Mouse (Mus musculus) lung, embryonic 16.5 days (tissue): ENCODE data around the gene Akap6. TPM values are rescaled to one million over a fixed set of nuclear protein-coding genes. Genes with fewer than 3 reads are reported as not detected.

Experiments used
- ATAC-seq: fragments of 200-750 bp; cut with Nextera tagmentation; 2 replicates; pipeline ENCODE4 v1.8.0; 2017; ENCODE audit warnings: low read depth, mild to moderate bottlenecking, moderate library complexity
- H3K27ac ChIP-seq: fragments of 300-500 bp; sonication (generic); 2 replicates; pipeline ENCODE4 v1.5.1; 2014; ENCODE audit warnings: mild to moderate bottlenecking, control low read depth, low read length
- H3K27me3 ChIP-seq: fragments of 300-500 bp; sonication (generic); 2 replicates; pipeline ENCODE4 v1.6.1; 2014; ENCODE audit warnings: low read depth, low read length, mixed read lengths; ENCODE audit not compliant: control insufficient read depth, insufficient read depth
- H3K36me3 ChIP-seq: fragments of 300-500 bp; sonication (generic); 2 replicates; pipeline ENCODE4 v1.6.1; 2014; ENCODE audit warnings: low read length; ENCODE audit not compliant: control insufficient read depth, insufficient read depth
- H3K4me1 ChIP-seq: fragments of 300-500 bp; sonication (generic); replicated peaks from 2 replicates; pipeline ENCODE4 v1.6.1; 2014; ENCODE audit warnings: low read length, mixed read lengths; ENCODE audit not compliant: control insufficient read depth, insufficient read depth
- H3K4me2 ChIP-seq: fragments of 300-500 bp; sonication (generic); 2 replicates; pipeline ENCODE4 v1.6.1; 2014; ENCODE audit warnings: low read depth, low read length, control low read depth
- H3K4me3 ChIP-seq: fragments of 300-500 bp; sonication (generic); 2 replicates; pipeline ENCODE4 v1.5.1; 2014; ENCODE audit warnings: mild to moderate bottlenecking, low read length, control low read depth
- H3K9ac ChIP-seq: fragments of 300-500 bp; sonication (generic); 2 replicates; pipeline ENCODE4 v1.6.1; 2014; ENCODE audit warnings: low read length, control low read depth
- H3K9me3 ChIP-seq: fragments of 300-500 bp; sonication (generic); 2 replicates; pipeline ENCODE4 v1.6.1; 2016; ENCODE audit warnings: low read length; ENCODE audit not compliant: control insufficient read depth
- WGBS: fragments of 180-500 bp; shearing (Covaris S2); extraction: QIAGEN DNeasy Blood & Tissue Kit; methylation state at CpG from one replicate; pipeline ENCODE4 v1.1.7; 2014; 5-methylcytosine and 5-hydroxymethylcytosine counted together
- polyA plus RNA-seq: library from polyadenylated mRNA; unstranded; fragments of >200 nt; fragmentation: Nextera tagmentation; extraction: Ambion mirVana; gene quantifications from 2 replicates; pipeline ENCODE4 v1.2.1, GENCODE M21; 2015

Gene Akap6
- 0.64 and 0.67 TPM in 2 replicates for polyA plus RNA-seq

GRCm38 (mm10) chr12:52699146-52699545 is at the start of gene Akap6:
Gene Akap6 (plus strand): TSS chr12:52699383.
- no peaks in the 10 kb centered on the region for H3K9me3 ChIP-seq
- H3K9ac ChIP-seq = no peak within 1 kb of the TSS
- H3K27me3 ChIP-seq = no peaks in the 10 kb centered on the region
- H3K4me3 ChIP-seq = no peak within 1 kb of the TSS
- H3K27ac ChIP-seq = no peak within 1 kb of the TSS
- no peak for ATAC-seq
- H3K4me1 ChIP-seq = peaks cover 5% of the 10 kb centered on the region
- WGBS = 64% methylated on average over 6 of the region's 6 CpGs
- H3K36me3 ChIP-seq = no peaks in the 10 kb centered on the region
- no peak within 1 kb of the TSS for H3K4me2 ChIP-seq

GRCm38 (mm10) chr12:52662907-52663790 is 36.0 kb upstream of the Akap6 start:
- no peak overlapping the region for H3K4me2 ChIP-seq

GRCm38 (mm10) chr12:52664944-52665343 is 34.2 kb upstream of the Akap6 start:
- Histone ChIP-seq H3K4me1 (no peaks in the 10 kb centered on the region), H3K4me3 (no peak overlapping the region), H3K36me3 (no peaks in the 10 kb centered on the region), H3K27ac (no peak overlapping the region), H3K4me2 (no peak overlapping the region), H3K9ac (no peak overlapping the region), H3K27me3 (no peaks in the 10 kb centered on the region), H3K9me3 (no peaks in the 10 kb centered on the region)
- ATAC-seq = no peak
- WGBS = 71% methylated on average over 5 of the region's 5 CpGs

More at GRCm38 (mm10) chr12:52662907-52663790, 36.0 kb upstream of the Akap6 start:
- Histone ChIP-seq H3K9me3 (no peaks in the 10 kb centered on the region), H3K27ac (no peak overlapping the region), H3K4me1 (no peaks in the 10 kb centered on the region), H3K4me3 (no peak overlapping the region), H3K27me3 (no peaks in the 10 kb centered on the region), H3K36me3 (no peaks in the 10 kb centered on the region), H3K9ac (no peak overlapping the region)
- WGBS = 60% methylated on average over 7 of the region's 7 CpGs
- no peak for ATAC-seq

- 7% methylated on average over 7 of the region's 7 CpGs for WGBS
- Histone ChIP-seq H3K4me3 (no peak overlapping the region), H3K9ac (no peak overlapping the region), H3K9me3 (no peaks in the 10 kb centered on the region), H3K27ac (no peak overlapping the region), H3K36me3 (no peaks in the 10 kb centered on the region), H3K4me1 (peaks cover 2% of the 10 kb centered on the region; the same call in 1 of the 2 replicates), H3K27me3 (no peaks in the 10 kb centered on the region), H3K4me2 (no peak overlapping the region)
- ATAC-seq = peak; percentile 62
Measured at GRCm38 (mm10) chr12:52671436-52671835, 27.7 kb upstream of the Akap6 start.

GRCm38 (mm10) chr12:52671943-52672342 is 27.2 kb upstream of the Akap6 start:
- peaks cover 2% of the 10 kb centered on the region; the same call in 1 of the 2 replicates for H3K4me1 ChIP-seq
- WGBS = 55% methylated on average over 6 of the region's 6 CpGs
- no peak overlapping the region for H3K4me2 ChIP-seq
- H3K9me3 ChIP-seq = no peaks in the 10 kb centered on the region
- no peak for ATAC-seq
- H3K36me3 ChIP-seq = no peaks in the 10 kb centered on the region
- H3K27ac ChIP-seq = no peak overlapping the region
- H3K9ac ChIP-seq = no peak overlapping the region
- H3K4me3 ChIP-seq = no peak overlapping the region
- H3K27me3 ChIP-seq = no peaks in the 10 kb centered on the region

- 63% methylated on average over 6 of the region's 6 CpGs for WGBS
- Histone ChIP-seq H3K4me1 (peaks cover 2% of the 10 kb centered on the region; the same call in 1 of the 2 replicates), H3K36me3 (no peaks in the 10 kb centered on the region), H3K27me3 (no peaks in the 10 kb centered on the region), H3K4me2 (no peak overlapping the region), H3K27ac (no peak overlapping the region), H3K4me3 (no peak overlapping the region), H3K9ac (no peak overlapping the region), H3K9me3 (no peaks in the 10 kb centered on the region)
- ATAC-seq = peak; percentile 36; the same call in 1 of the 2 replicates
Measured at GRCm38 (mm10) chr12:52673361-52673960, 25.7 kb upstream of the Akap6 start.

- H3K4me3 ChIP-seq = no peak overlapping the region
- H3K9me3 ChIP-seq = no peaks in the 10 kb centered on the region
- ATAC-seq = no peak
- H3K4me1 ChIP-seq = peaks cover 2% of the 10 kb centered on the region; the same call in 1 of the 2 replicates
- H3K4me2 ChIP-seq = no peak overlapping the region
- H3K27me3 ChIP-seq = no peaks in the 10 kb centered on the region
- H3K9ac ChIP-seq = no peak overlapping the region
- 42% methylated on average over 4 of the region's 4 CpGs for WGBS
- H3K36me3 ChIP-seq = no peaks in the 10 kb centered on the region
- no peak overlapping the region for H3K27ac ChIP-seq
Measured at GRCm38 (mm10) chr12:52675010-52675409, 24.2 kb upstream of the Akap6 start.

- Histone ChIP-seq H3K4me2 (peak overlapping the region; percentile 27; the same call in 1 of the 2 replicates), H3K9me3 (no peaks in the 10 kb centered on the region), H3K27ac (no peak overlapping the region), H3K4me3 (no peak overlapping the region), H3K4me1 (peaks cover 10% of the 10 kb centered on the region), H3K36me3 (no peaks in the 10 kb centered on the region), H3K27me3 (no peaks in the 10 kb centered on the region), H3K9ac (no peak overlapping the region)
- ATAC-seq = peak; percentile 62
- 28% methylated on average over 9 of the region's 9 CpGs for WGBS
Measured at GRCm38 (mm10) chr12:52687355-52687754, 11.8 kb upstream of the Akap6 start.

- H3K4me2 ChIP-seq = no peak overlapping the region
- peaks cover 11% of the 10 kb centered on the region for H3K4me1 ChIP-seq
- 92% methylated on average over 2 of the region's 2 CpGs for WGBS
- H3K4me3 ChIP-seq = no peak overlapping the region
- no peaks in the 10 kb centered on the region for H3K36me3 ChIP-seq
- no peaks in the 10 kb centered on the region for H3K9me3 ChIP-seq
- no peak overlapping the region for H3K27ac ChIP-seq
- H3K27me3 ChIP-seq = no peaks in the 10 kb centered on the region
- no peak overlapping the region for H3K9ac ChIP-seq
- no peak for ATAC-seq
Measured at GRCm38 (mm10) chr12:52688712-52689111, 10.5 kb upstream of the Akap6 start.
